Mouse (Mus musculus) subcutaneous adipose tissue, adult 2 months (tissue): Measurements from ENCODE around the gene Med17. TPM values are rescaled to one million over a fixed set of nuclear protein-coding genes. Genes with fewer than 3 reads are reported as not detected.

Experiments
- polyA plus RNA-seq: library from polyadenylated mRNA; depleted of rRNA; stranded (reverse); fragments of >200 nt; gene quantifications from 2 replicates; pipeline ENCODE4 v1.2.3, GENCODE M21; 2012; ENCODE audit warnings: low replicate concordance; rRNA removed

Gene Med17
- polyA plus RNA-seq, result 20.4 and 27.4 TPM in 2 replicates

DNA sequence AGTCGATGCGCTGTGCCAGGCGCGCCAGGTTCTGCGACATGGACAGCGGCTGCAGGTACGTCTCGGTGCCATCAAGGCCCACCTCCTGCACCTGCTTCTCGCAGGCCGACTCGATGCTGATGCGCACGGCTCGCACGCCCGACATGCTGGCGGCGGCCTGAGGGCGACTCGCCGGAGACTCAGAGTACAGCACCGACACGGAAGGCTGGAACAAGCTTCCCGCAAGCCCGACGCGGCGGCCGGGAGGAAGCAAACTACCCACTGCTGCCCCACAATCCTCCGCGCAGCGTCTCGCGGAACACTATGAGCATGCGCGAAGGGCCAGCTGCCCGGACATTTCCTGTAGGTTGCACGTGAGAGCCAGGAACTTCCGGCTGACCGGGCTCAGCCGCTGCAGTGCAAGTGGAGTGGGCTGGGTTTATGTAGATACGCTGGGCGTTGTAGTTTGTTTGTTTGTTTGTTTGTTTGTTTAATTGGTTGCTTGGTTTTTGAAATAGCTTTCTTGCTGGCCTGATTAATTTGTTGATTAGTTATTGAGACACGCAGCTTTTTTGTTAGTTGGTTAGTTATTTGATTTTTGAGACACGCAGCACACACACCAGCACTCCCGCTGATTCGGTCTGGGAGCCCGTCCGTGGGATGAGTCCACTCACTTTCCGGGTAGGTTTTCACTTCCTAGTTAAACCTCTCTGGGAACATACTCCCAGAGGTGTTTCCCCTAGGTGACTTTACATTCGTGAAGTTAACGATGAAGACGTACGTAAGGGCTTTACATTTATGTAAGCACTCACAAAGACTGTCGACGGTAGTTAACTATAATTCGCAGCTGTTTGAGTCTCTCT is at the start of gene Med17:
Med17 (minus strand) TSS at position 283 of the 842 bp plus-strand sequence.

DNA sequence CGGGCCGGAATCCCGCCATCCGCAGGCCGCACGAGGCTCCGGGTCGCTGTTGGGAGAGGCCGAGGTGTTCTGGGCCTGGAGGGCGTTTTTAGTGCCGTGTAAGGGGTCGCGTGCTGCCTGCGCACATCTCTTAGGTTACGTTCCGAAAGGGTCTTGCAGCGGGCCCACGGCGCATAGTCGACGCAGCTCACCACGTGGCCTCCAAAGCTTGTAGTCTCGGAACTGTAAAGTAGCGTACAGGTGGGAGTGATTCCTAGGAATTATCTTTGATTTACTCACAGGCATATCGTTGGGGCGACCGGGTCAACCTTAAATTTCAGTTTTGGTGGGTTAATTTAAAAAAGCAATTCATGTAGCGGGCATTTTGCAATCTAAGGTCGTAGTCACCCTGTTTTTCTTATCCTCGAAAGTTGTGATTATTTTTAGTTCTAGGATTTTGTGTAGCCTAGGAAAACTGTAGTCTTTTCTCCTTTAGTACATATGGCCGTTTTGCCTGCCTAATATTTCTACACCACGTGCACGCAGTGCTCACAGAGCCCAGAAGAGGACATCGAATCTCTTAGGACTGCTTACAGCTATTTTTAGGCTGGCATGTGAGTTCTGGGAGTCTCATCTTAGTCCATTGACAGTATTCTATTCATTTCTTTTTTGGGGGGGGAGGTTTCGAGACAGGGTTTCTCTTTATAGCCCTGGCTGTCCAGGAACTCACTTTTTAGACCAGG is 26.8 kb upstream of the Med17 start, which contains the start of gene 4931406C07Rik:
4931406C07Rik (minus strand) TSS at position 51 of the 722 bp plus-strand sequence.

DNA sequence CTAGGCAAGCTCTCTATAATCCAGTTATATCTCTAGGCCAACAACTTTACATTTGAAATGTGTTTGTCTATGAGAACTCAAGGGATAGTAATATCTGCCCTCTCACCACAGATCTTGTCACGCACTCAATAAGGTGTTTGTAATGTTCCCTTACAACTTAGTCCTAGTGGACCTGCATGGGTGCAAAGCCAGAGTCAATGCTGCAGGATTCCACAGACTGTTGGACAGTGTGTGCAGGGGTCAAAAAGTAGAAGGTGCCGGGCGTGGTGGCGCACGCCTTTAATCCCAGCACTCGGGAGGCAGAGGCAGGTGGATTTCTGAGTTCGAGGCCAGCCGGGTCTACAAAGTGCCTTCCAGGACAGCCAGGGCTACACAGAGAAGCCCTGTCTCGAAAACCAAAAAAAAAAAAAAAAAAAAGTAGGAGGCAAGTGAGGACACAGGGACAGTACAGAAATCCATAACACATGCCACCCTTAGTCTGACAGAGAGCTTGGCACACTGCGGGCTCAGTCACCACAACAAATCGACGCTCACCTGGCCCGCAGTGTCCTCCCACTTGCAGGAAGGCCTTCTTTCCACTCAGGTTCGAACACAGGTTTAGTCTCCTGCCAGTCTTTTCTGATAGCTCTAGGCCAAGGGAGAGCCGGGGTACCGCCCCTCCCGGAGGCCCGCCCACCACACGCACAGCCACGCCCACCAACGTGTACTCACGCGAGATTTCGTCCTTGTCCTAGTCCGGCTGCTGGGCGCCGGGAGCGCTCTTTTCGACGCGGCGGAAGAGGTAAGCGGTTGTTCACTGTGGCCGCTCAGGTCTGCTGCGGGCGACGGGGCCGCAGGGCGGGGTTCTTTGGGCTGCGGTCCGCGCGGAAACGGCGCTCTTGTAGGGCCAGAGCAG is 26.0 kb upstream of the Med17 start, which contains the start of gene Taf1d:
Taf1d (plus strand) TSS at position 712 of the 895 bp plus-strand sequence.

DNA sequence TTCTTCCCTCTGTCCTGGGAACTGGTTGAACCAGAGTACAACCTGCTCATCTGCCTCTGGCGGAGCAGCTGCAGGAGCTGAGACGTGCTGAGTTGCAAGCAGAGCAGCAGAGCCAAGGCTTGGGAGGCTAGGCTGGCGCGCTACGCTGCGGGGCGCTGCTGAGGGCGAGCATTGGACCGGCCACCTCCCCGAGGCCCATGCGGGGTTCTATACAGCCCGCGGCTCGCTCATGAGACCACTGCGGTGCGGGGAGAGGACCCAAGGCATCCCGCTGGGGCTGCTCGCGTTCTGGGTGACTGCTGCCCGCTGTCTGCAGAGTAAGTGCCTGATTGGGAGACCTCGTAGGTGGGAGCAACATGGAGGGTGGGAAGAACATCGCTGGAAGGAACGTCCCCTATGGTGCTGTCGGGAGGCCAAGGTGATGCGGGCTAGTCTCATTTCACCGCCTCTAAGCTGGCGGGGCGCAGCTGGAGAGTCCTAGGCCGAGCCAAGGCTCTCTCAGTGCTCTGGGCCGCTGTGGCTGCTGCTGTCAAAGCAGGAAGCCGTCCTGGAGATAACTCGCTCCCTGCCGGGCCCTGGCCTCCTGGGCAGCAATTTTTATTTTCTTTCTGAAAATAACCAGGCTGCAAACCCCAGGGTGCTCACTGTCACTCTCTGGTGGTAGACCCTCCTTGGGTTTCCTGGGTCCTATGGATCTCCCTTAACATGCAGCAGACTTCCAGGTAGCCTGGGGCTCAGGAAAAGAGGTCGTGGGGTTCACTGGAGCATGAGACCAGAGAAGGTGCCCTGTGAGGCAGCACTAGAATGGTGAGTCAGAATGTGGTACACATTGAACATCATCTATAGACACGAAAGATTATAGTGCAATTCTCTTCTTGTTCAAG is 40.4 kb downstream of the Med17 start, which contains the start of gene Vstm5:
Vstm5 (plus strand) TSS at position 4 of the 884 bp plus-strand sequence.

Other genes with a start within 250 kb of the Med17 start
- 8.2 and 29.4 TPM in 2 replicates for gene Panx1, start 234.5 kb downstream of the Med17 start, polyA plus RNA-seq
- gene Hephl1, start 167.8 kb downstream of the Med17 start, polyA plus RNA-seq, result 4.4 and 7.5 TPM in 2 replicates
- 0.62 and 0.69 TPM in 2 replicates for gene Vstm5, start 40.9 kb downstream of the Med17 start, polyA plus RNA-seq
- gene Taf1d, start 26.3 kb upstream of the Med17 start, polyA plus RNA-seq, result 9.1 and 27.6 TPM in 2 replicates
- gene 4931406C07Rik, start 26.5 kb upstream of the Med17 start, polyA plus RNA-seq, result 36.7 and 89.8 TPM in 2 replicates
- 5.4 and 6.4 TPM in 2 replicates for gene Cep295, start 77.9 kb upstream of the Med17 start, polyA plus RNA-seq
- 20.3 and 21.0 TPM in 2 replicates for gene Smco4, start 213.5 kb upstream of the Med17 start, polyA plus RNA-seq